Mouse (Mus musculus) spleen, adult 18-20 months (tissue): Measurements from ENCODE around the gene Gm42674.

Source experiments
- DNase-seq, 2 experiments: peaks; one replicate each; pipeline ENCODE4 v3.0.0; 2022; ENCODE audit warnings: mixed read lengths in 2 of 2

Gm42674 gene

GRCm38 (mm10) chr3:90601486-90602110, at the start of gene Gm42674:
TSS of gene Gm42674 (plus strand) at chr3:90601904.
- no peak for DNase-seq

DNA sequence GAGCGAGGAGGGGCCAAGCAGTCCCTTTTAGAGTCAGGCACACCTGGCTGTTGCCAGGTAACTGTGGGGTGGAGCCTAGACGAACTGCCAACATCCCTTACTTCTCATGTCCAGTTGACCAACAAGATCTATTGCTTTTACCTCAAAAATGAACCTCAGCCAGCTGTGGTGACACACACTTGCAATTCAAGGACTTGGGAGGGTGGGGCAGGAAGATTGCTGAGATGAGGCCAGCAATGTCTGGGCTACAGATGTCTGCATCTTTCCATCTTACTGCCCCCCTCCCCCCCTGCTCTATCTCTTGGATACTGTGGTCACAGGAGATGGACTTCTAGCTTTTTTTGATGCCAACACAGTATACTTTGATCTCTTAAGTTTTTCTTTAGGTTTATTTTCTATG, 49.5 kb upstream of the Gm42674 start:
- no peak for DNase-seq

DNA sequence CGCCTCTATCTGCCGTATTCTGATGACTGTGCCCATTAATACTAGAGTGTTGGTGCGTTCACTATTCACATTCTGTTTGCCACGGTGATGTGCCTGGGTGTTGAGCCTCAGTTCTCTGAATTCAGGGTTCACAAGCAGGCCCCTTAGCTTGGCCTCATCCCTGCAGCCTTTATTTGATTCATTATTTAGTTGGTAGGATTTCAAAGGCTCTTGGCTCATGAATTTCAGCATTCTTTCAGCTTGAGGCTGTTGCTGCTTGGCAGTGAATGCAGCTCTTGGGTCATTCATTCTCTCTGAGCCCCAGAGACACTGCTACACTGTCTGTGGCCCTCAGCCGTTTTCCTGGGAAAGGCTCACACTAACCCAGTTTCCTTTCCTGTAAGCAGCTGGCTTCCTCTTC, 45.8 kb upstream of the Gm42674 start:
- no peak for DNase-seq

DNA sequence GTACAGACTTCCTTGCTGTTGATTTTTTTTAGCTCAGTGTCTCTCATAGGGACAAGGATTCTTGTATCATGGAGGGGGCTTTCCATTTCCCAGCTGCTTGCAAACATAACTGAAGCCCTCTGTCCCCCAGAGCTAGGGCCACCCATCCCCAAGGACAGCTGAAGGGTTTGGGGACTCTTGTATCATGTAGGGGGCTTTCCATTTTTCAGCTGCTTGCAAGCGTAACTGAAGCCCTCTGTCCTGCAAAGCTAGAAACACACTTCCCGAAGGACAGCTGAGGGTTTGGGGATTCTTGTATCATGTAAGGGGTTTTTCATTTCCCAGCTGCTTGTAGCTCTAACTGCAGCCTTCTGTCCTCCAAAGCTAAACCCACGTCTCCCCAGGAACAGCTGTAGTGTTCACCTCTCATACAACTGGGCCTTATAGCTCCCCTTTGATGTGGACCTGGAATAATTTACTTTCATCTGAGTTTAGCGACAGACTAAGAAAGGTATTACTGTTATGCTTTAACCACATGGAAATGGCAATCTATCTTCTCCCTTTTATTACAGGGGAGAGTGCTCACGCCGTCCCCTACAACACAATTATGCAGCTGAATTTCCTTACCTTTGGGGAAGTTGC, 41.6 kb upstream of the Gm42674 start, which contains the start of gene S100a3:
Gene S100a3 (plus strand): TSS at position 571 of the 621 bp plus-strand sequence.
- DNase-seq = no peak

GRCm38 (mm10) chr3:90574691-90575090, 27.0 kb upstream of the Gm42674 start:
- DNase-seq = no peak

GRCm38 (mm10) chr3:90575320-90575719, 26.4 kb upstream of the Gm42674 start:
- no peak for DNase-seq

GRCm38 (mm10) chr3:90576351-90577001, 25.2 kb upstream of the Gm42674 start:
- DNase-seq = no peak

DNA sequence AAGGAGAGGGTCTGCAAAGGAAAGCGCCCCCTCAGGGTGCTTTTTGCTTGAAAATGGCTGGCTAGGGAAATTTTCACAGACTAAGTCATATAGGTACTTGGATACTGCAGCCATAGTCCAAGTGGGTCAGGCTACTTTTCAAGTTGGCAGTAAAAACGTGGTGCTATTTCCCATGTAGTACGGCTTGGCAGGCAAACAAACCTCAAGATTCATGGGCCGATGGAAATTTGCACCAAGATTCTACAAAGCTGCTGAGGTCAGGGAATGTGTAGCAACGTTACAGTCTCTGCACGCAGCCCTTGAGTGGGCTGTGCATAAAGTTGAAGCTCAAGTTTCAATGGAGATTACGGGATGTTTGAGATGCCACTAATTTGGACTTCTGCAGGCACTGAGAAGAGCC, 22.3 kb upstream of the Gm42674 start:
- DNase-seq = no peak

DNA sequence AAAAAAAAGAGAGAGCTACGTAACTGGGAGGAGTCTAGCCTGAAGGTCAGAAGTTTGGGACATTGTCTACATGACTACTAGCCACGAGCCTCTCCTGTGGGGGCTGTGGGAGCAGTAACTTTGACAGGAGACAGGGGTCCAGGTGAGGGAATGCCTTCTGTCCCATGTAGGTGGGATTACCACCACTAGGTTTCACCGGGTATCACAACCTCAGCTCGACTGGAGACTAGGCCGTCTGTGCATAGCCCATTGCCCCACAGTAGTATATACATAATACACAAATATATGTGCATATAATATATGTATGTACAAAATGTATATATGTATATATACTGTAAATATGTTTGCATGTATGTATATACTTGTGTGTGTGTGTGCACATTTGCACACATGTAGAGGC, 20.6 kb upstream of the Gm42674 start:
- DNase-seq = no peak

DNA sequence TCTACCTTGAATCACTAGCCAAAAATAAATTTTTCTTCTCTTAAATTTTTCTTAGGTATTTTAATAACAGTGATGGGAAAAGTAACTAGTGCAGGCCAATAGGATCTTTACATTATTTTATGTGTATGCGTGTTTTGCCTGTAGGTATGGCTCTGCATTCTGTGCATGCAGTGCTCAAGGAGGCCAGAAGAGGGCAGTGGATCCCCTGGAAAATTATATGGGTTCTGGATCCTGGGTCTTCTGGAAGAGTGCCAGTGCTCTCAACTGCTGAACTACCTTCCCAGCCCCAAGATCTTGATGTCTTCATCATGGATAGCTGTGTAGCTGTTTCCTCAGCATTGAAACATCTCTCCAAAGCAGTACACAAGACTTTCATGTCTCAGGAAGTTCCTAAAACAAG, 19.5 kb upstream of the Gm42674 start:
- DNase-seq = no peak

DNA sequence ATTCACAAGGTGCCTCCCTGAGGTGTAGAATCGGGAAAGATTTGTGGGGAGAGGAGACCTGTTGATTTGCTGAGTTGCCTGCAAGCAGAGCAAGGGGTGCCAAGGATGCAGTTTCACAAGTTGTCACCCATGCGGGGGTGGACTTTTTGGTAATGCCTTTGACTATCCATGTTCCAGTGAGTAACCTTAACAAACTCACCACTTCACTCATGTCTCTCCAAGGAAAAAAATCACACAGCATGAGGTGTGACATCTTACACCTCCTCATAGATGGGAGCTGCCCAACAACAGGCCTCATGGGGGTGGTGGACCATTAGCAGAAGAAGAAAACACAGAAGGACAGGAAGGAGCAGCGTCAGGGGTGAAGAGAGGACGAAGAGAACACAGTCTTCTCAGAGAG, 19.1 kb upstream of the Gm42674 start:
- DNase-seq = no peak

- DNase-seq = no peak
Measured at GRCm38 (mm10) chr3:90583893-90584292, 17.8 kb upstream of the Gm42674 start.

GRCm38 (mm10) chr3:90585595-90585994, 16.1 kb upstream of the Gm42674 start:
- DNase-seq = peak in 1 of 2 experiments; percentile 57

DNA sequence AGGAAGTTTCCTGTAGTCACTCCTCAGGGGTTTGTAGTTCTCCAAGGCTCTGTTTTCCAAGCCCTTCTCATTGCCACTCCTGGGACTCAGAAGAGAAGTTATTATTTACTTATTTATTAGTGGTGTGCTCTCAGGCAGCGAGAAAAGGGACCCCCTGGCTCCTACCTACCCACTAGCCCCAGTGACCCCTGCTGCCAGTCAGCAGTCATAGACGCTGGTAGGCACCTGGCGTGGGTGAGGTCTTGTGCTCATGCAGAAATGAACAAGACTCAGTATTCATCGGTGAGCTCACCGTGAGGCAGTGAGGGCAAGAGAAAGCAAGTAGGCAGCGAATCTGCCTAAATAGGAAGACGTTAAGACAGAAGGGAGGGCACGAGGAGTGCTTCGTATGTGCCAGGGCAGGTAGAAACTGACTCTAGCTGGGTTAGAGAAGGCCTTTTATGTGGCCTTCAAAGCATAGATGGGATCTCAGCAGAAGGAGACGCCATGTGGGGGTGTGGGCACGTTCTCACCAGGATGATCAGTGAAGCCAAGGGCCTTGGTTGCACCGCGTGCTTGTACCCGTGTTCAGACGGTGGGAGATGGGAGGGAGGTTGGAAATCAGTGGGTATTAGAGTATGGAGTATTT, 15.6 kb upstream of the Gm42674 start:
- DNase-seq = no peak

DNA sequence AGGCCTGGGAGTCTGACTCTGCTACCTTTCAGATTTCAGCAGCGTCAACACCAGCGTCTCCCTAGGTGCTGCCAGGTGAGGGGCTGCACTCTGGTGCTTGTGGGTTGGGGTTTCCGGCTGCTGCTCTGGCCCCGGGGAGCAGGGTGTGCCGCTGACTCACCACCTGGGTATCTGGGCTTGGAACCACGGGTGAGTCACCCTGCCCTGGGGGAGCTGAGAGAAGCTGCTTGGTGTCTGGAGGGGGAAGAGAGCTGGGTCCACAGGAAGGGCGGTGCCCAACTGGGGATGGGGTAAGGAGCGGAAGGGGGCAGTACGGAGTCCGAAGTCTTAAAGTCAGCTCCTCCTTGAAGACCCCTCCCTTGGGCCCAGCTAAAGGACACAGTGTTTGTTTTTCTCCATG, 14.8 kb upstream of the Gm42674 start:
- DNase-seq = peak; percentile 76 to 88

GRCm38 (mm10) chr3:90587361-90588101, 14.2 kb upstream of the Gm42674 start:
- DNase-seq = no peak

DNA sequence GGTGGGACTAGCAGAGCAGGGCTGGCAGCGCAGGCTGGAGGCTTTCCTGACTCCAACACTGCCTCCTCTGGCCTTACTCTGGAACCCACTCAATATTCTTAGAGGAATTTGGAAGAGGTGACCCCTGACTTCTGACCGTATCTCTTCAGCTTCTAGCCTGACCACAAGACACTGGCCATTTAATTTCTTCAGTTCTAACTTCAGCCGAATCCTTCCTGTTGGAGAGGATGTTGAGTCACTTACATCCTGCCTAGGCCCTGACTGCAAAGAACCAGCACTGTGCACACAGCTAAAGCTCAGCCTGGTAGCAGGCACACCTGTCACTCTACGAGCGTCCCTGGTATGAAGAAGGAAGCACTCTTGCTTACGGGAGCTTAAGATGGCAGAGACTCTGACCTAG, 12.3 kb upstream of the Gm42674 start:
- DNase-seq = no peak

DNA sequence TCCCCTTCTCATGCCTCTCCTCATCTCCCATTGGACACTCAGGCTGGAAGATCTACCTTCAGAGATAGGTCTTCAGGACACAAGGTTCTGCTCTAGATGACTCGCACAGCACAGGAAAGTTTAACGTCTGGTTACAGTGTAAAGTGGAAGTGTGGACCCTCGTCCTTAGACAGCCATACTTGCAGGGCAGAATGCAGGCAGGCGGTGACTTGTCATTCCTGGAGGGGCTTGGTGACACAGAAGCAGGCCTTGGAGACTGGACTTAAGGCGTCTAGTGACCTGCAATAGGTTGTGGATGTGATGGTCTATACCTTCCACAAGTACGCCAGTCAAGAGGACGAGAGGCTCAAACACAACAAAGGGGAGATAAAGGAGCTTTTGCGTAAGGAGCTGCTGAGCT, 11.8 kb upstream of the Gm42674 start, which contains the start of gene S100a2:
Gene S100a2 (plus strand): TSS at position 301 of the 400 bp plus-strand sequence.
- DNase-seq = no peak

DNA sequence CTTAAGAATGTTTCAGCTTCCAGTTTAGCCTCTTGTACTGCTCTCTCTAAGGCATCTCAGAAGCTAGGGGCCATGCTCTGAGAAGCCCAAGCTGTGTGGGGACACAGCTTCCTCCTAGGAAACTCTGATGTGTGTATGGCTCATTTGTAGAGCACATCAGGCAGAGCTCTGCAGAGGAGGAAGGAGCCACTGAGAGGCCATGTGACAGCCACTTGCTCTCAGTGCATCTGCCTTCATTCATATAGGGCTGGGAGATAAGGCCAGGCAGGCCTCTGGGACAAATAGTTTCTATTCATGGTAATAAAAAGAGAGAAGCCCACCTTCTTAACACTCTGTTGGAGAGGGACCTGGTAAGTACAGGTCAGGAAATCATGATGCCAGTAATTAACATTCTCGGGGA, 7.2 kb upstream of the Gm42674 start:
- no peak for DNase-seq

- no peak for DNase-seq
Measured at GRCm38 (mm10) chr3:90595556-90595955, 6.1 kb upstream of the Gm42674 start.

DNA sequence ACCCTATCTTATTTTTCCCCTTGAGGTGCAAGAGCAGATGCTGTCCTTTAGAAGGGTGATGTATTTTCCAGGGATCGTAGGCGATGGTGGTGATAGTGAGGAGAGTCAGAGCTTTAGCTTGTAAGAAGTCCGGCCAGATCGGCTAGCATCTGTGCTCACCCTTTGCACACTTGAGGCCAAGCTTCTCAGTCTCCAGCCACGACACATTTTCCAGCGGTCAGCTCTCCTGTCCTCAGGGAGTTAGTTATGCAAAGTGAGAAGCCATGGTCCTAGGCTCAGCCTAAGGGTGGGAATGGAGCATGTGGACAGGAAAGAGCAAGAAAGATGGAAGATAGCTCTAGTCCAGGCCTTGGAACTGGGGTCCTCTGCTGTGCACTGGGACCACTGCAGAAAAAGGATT, 4.9 kb upstream of the Gm42674 start:
- no peak for DNase-seq

GRCm38 (mm10) chr3:90597736-90598135, 4.0 kb upstream of the Gm42674 start:
- no peak for DNase-seq

DNA sequence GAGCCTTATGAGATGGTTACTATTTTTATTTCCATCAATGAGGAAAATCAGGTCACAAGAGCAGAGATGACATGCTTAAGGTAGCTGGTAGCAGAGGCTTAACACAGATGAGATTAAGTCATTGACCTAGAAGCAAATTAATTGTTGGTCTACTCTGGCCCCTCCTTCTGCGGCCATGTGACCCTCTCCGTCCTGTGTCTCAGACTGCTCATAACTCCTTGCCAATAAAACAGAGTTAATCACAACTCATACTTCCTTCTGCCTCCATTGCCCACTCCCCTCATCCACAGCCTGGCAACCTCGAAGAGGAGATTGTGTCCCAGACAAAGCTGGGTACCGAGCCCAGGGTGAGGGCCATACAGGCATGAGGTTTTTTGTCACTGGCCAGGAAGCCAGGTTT, 3.5 kb upstream of the Gm42674 start:
- no peak for DNase-seq
